Mouse (Mus musculus) intestine, embryonic 14.5 days (tissue): ENCODE measurements around the gene Nat8l. TPM values are rescaled to one million over a fixed set of nuclear protein-coding genes. Genes with fewer than 3 reads are reported as not detected.

Experiments
- ATAC-seq: fragments of 200-750 bp; cut with Nextera tagmentation; replicated peaks from 2 replicates; pipeline ENCODE4 v1.8.0; 2017; ENCODE audit warnings: low read depth, moderate number of reproducible peaks, moderate TSS enrichment, moderate library complexity; ENCODE audit not compliant: low FRiP score, low TSS enrichment
- DNase-seq: peaks from one replicate; pipeline ENCODE4 v3.0.0-alpha.2; 2018; ENCODE audit warnings: low spot score
- H3K27ac ChIP-seq: fragments of 300-500 bp; sonication (generic); 2 replicates; pipeline ENCODE4 v1.5.1; 2014; ENCODE audit warnings: low read depth, mild to moderate bottlenecking, control low read depth
- H3K27me3 ChIP-seq: fragments of 300-500 bp; sonication (generic); replicated peaks from 2 replicates; pipeline ENCODE4 v1.6.1; 2014; ENCODE audit warnings: low read length, control low read depth; ENCODE audit not compliant: control insufficient read depth, insufficient read depth
- H3K36me3 ChIP-seq: fragments of 300-500 bp; sonication (generic); 2 replicates; pipeline ENCODE4 v1.6.1; 2014; ENCODE audit warnings: low read length, control low read depth; ENCODE audit not compliant: control insufficient read depth, insufficient read depth
- H3K4me1 ChIP-seq: fragments of 300-500 bp; sonication (generic); replicated peaks from 2 replicates; pipeline ENCODE4 v1.6.1; 2014; ENCODE audit warnings: low read length, control low read depth, mixed read lengths; ENCODE audit not compliant: control insufficient read depth, insufficient read depth
- H3K4me2 ChIP-seq: fragments of 300-500 bp; sonication (generic); 2 replicates; pipeline ENCODE4 v1.6.1; 2014; ENCODE audit warnings: low read length
- H3K4me3 ChIP-seq: fragments of 300-500 bp; sonication (generic); 2 replicates; pipeline ENCODE4 v1.5.1; 2014; ENCODE audit warnings: low read depth, low read length, control low read depth, mixed read lengths
- H3K9ac ChIP-seq: fragments of 300-500 bp; sonication (generic); 2 replicates; pipeline ENCODE4 v1.6.1; 2014; ENCODE audit warnings: mild to moderate bottlenecking, low read length
- H3K9me3 ChIP-seq: fragments of 300-500 bp; sonication (generic); 2 replicates; pipeline ENCODE4 v1.6.1; 2016; ENCODE audit warnings: low read length, control low read depth; ENCODE audit not compliant: control insufficient read depth
- WGBS: fragments of 180-500 bp; shearing (Covaris S2); extraction: QIAGEN DNeasy Blood & Tissue Kit; methylation state at CpG from one replicate; pipeline ENCODE4 v1.1.7; 2014; 5-methylcytosine and 5-hydroxymethylcytosine counted together
- polyA plus RNA-seq: library from polyadenylated mRNA; unstranded; fragments of >200 nt; fragmentation: Nextera tagmentation; extraction: Ambion mirVana; gene quantifications from 2 replicates; pipeline ENCODE4 v1.2.1, GENCODE M21; 2014

Gene Nat8l
- polyA plus RNA-seq, 1 experiment from 2014 or later = 0.39 TPM

DNA sequence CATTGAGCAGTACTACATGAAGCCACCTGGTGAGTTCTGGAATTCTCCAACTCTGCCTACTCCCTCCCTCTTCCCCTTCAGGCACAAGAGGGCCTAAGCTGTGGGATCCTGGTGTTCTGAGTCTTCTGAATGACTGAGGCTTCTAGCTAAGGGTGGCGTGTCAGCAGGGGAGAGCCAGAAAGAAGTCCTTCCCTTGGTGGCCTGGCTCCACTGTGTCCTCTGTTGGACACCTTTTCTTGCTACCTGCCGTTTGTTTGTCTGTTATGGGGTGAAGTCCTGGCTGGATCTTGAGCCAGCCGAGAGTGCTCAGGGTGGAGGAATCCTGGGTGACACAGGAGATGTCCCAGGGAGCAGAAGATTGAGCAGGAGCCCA, 2.7 kb downstream of the Nat8l start:
- no peaks in the 10 kb centered on the region for H3K36me3 ChIP-seq
- 81% methylated on average over 3 of the region's 3 CpGs for WGBS

DNA sequence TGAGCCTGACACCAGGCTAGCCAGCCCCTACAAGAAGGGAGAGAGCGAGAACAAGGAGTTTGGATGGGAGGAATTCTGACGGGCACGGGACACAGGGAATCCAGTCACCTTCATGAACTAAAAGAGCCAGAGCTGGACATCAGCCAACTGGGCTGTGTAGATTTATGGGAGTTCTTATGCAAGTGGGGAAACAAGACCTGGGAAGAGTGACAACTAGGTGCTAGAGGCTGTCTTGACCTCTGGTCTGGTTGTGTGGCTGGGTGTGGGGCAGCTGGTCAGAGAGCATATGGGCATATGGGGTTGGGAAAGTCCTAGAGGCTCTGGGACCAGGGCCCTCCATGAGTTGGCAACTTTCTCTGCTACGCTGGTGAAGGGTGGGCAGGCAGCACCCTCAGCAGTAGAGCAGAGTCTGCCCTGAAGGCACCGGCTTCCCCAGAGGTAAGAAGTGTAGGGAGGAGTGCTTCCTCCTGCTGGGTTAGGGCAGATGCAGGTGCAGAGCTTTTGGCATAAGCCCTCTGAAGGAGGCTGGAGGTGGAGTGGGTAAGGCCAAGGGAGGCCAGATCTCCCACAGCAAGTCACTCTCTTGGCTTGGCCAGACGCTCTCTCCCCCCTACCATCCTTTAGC, 3.8 kb downstream of the Nat8l start:
- Histone ChIP-seq H3K36me3 (no peaks in the 10 kb centered on the region), H3K9me3 (no peaks in the 10 kb centered on the region), H3K27ac (no peak overlapping the region), H3K9ac (no peak overlapping the region), H3K4me3 (no peak overlapping the region), H3K4me1 (peaks cover 4% of the 10 kb centered on the region; the same call in 1 of the 2 replicates), H3K4me2 (no peak overlapping the region), H3K27me3 (peaks cover 48% of the 10 kb centered on the region)
- ATAC-seq = no peak
- peak; percentile 41 for DNase-seq
- WGBS = 82% methylated on average over 6 of the region's 6 CpGs

More for the DNA sequence above, 2.7 kb downstream of the Nat8l start:
- no peak for ATAC-seq
- Histone ChIP-seq H3K9ac (no peak overlapping the region), H3K4me1 (peaks cover 4% of the 10 kb centered on the region; the same call in 1 of the 2 replicates), H3K4me3 (no peak overlapping the region), H3K9me3 (no peaks in the 10 kb centered on the region), H3K27ac (no peak overlapping the region), H3K27me3 (peaks cover 56% of the 10 kb centered on the region), H3K4me2 (no peak overlapping the region)
- DNase-seq = no peak

DNA sequence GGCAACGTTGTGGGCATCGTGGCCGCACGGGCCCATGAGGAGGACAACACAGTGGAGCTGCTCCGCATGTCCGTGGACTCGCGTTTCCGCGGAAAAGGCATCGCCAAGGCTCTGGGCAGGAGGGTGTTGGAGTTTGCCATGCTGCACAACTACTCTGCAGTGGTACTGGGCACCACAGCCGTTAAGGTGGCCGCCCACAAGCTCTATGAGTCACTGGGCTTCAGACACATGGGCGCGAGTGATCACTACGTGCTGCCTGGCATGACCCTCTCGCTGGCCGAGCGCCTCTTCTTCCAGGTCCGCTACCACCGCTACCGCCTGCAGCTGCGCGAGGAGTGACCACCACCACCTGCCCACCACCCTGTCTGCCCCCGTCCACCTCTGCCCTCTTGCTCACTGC, 5.0 kb downstream of the Nat8l start:
- Histone ChIP-seq H3K36me3 (no peaks in the 10 kb centered on the region), H3K27me3 (peaks cover 36% of the 10 kb centered on the region), H3K9me3 (no peaks in the 10 kb centered on the region), H3K27ac (no peak overlapping the region), H3K4me1 (peaks cover 4% of the 10 kb centered on the region; the same call in 1 of the 2 replicates), H3K9ac (no peak overlapping the region), H3K4me3 (no peak overlapping the region), H3K4me2 (no peak overlapping the region)
- 94% methylated on average over 25 of the region's 25 CpGs for WGBS
- ATAC-seq = no peak
- peak; percentile 42 for DNase-seq

GRCm38 (mm10) chr5:34001401-34001800, 5.6 kb downstream of the Nat8l start:
- WGBS = 90% methylated on average over 1 of the region's 1 CpGs
- Histone ChIP-seq H3K27ac (no peak overlapping the region), H3K4me1 (0 out of 2 replicates have a peak, but pooled peaks cover 4% of the 10 kb centered on the region), H3K4me2 (no peak overlapping the region), H3K4me3 (no peak overlapping the region), H3K9me3 (no peaks in the 10 kb centered on the region), H3K36me3 (no peaks in the 10 kb centered on the region), H3K9ac (no peak overlapping the region), H3K27me3 (peaks cover 30% of the 10 kb centered on the region)
- ATAC-seq = no peak
- peak; percentile 38 for DNase-seq

DNA sequence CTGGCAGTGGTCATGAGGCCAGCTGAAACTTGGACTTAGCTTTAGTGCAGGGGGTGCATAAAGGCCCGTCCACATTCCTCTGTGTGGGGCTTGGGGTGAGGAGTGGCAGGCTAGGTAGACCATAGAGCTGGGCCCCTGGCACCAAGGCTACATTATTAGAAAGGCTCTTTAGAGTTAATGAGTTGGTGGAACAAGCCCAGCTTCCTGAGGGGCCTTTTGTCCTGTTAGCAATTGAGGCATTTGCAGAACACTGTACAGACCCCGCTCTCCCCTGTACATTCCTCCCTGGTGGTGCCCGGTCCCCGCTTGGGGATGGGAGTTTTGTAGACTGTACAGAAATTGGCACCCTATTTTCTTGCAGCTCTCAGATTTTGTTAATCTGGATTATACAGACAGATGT, 6.9 kb downstream of the Nat8l start:
- no peak overlapping the region for H3K4me3 ChIP-seq
- WGBS = 88% methylated on average over 4 of the region's 4 CpGs
- no peaks in the 10 kb centered on the region for H3K9me3 ChIP-seq
- ATAC-seq (no peak), DNase-seq (no peak)
- H3K27me3 ChIP-seq = peaks cover 18% of the 10 kb centered on the region
- no peak overlapping the region for H3K4me2 ChIP-seq
- no peak overlapping the region for H3K27ac ChIP-seq
- no peak overlapping the region for H3K9ac ChIP-seq
- H3K36me3 ChIP-seq = no peaks in the 10 kb centered on the region
- 0 out of 2 replicates have a peak, but pooled peaks cover under 1% of the 10 kb centered on the region for H3K4me1 ChIP-seq

DNA sequence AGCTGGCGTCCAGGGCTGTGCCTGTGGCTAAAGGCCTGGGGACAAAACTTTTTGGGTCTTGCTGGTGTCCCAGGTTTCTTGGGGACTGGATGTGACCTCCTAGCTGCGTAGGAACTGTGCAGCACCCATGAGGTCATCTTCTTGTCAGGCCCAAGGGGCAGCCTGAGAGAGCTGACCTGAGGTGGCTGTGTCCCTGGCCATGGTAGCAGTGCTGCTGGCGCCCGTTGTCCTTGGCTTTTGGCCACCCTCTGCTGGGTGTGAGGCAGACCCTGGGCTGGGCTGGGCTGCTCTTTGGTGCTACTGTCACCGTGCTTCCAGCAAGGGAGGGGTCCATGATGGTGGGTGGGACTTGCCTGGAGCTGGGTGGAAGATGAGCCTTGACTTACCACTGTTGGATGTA, 8.8 kb downstream of the Nat8l start:
- 70% methylated on average over 5 of the region's 5 CpGs for WGBS
- DNase-seq (peak; percentile 44), ATAC-seq (no peak)
- H3K4me1 ChIP-seq = no peaks in the 10 kb centered on the region
- H3K9ac ChIP-seq = no peak overlapping the region
- H3K27me3 ChIP-seq = no peaks in the 10 kb centered on the region
- no peaks in the 10 kb centered on the region for H3K9me3 ChIP-seq
- no peaks in the 10 kb centered on the region for H3K36me3 ChIP-seq
- no peak overlapping the region for H3K4me2 ChIP-seq
- no peak overlapping the region for H3K4me3 ChIP-seq
- H3K27ac ChIP-seq = no peak overlapping the region

DNA sequence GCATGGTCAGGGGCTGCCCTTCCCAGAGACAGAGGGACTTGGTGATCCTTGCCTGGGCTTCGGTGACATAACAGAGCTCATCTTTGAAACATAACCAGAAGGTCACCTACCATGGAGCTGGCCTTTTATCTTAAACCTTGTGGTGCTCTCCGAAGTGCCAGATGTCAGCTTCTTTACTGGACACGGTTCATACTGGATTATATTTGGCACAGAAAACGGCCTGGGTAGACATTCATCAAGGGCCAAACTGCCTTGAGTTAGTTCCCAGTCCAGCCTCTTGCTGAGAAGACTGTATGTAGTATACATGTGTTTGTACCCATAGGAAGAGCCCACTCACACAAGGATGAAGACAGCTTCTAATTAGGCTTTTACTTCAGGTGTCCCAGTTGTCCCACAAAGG, 11.0 kb downstream of the Nat8l start:
- Histone ChIP-seq H3K9me3 (no peaks in the 10 kb centered on the region), H3K4me1 (no peaks in the 10 kb centered on the region), H3K4me2 (no peak overlapping the region), H3K4me3 (no peak overlapping the region), H3K27me3 (no peaks in the 10 kb centered on the region), H3K27ac (no peak overlapping the region), H3K36me3 (no peaks in the 10 kb centered on the region), H3K9ac (no peak overlapping the region)
- ATAC-seq (no peak), DNase-seq (no peak)
- 89% methylated on average over 4 of the region's 4 CpGs for WGBS

DNA sequence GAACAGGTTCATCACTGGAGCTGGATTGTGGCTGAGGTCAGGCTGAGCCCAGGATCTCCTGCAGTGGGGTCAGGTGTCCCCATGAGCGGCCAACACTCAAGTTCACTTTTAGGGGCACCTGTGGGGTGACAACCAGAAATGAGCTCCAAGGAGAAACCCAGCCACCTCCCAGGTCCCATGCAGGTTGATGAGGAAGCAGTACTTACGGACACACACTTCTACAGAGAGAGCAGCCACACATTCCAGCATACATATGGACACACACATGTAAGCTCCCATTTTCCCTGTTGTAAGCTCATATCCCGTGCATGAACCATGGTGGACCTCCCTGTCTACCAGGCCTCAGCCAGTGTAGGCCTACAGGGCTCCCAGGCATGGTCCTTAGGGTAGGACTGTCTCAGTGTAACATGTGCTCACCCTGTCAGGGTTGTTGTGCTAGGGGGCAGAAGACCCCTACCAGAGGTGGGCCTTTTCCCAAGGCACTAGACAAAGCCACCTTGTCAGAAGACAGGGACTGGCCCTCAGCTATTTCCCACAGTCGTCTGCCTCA, 11.7 kb downstream of the Nat8l start:
- Histone ChIP-seq H3K9ac (no peak overlapping the region), H3K9me3 (no peaks in the 10 kb centered on the region), H3K36me3 (no peaks in the 10 kb centered on the region), H3K4me1 (no peaks in the 10 kb centered on the region), H3K4me2 (no peak overlapping the region), H3K27ac (no peak overlapping the region), H3K27me3 (no peaks in the 10 kb centered on the region), H3K4me3 (no peak overlapping the region)
- DNase-seq (peak; percentile 25), ATAC-seq (no peak)
- 82% methylated on average over 4 of the region's 4 CpGs for WGBS

DNA sequence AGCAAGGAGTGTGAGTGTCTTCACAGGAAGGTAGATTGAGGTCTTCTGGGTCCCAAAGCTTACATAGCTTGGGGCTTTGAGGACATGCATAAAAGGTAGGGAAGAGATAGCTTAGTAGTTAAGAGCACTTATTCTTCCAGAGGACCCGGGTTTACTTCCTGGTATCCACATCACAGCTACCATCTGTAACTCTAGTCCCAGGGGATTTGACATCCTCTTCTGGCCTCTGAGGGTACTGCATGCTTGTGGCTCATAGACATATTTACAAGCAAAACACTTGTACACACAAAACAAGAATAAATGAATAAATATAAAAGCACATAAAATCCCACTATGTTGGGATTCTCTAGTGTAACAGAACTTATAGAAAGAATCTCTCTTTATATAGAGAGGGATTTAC, 18.9 kb downstream of the Nat8l start:
- 71% methylated on average over 1 of the region's 1 CpGs for WGBS
- Histone ChIP-seq H3K27ac (no peak overlapping the region), H3K36me3 (no peaks in the 10 kb centered on the region), H3K27me3 (no peaks in the 10 kb centered on the region), H3K4me2 (no peak overlapping the region), H3K9ac (no peak overlapping the region), H3K9me3 (no peaks in the 10 kb centered on the region), H3K4me1 (no peaks in the 10 kb centered on the region), H3K4me3 (no peak overlapping the region)
- ATAC-seq (no peak), DNase-seq (peak; percentile 37)
